Mouse (Mus musculus) heart, postnatal 4 days (tissue): Measurements from ENCODE around the gene Agap1. TPM values are rescaled to one million over a fixed set of nuclear protein-coding genes. Genes with fewer than 3 reads are reported as not detected.

Experiments
- DNase-seq: peaks from one replicate; pipeline ENCODE4 v3.0.0; 2021
- total RNA-seq, 2 experiments: library from RNA; stranded (reverse); gene quantifications; 2 replicates each; pipeline ENCODE4 v1.2.3; 2021

Gene Agap1
- total RNA-seq = 10 to 100 TPM; 58.9 to 65.8 TPM

DNA sequence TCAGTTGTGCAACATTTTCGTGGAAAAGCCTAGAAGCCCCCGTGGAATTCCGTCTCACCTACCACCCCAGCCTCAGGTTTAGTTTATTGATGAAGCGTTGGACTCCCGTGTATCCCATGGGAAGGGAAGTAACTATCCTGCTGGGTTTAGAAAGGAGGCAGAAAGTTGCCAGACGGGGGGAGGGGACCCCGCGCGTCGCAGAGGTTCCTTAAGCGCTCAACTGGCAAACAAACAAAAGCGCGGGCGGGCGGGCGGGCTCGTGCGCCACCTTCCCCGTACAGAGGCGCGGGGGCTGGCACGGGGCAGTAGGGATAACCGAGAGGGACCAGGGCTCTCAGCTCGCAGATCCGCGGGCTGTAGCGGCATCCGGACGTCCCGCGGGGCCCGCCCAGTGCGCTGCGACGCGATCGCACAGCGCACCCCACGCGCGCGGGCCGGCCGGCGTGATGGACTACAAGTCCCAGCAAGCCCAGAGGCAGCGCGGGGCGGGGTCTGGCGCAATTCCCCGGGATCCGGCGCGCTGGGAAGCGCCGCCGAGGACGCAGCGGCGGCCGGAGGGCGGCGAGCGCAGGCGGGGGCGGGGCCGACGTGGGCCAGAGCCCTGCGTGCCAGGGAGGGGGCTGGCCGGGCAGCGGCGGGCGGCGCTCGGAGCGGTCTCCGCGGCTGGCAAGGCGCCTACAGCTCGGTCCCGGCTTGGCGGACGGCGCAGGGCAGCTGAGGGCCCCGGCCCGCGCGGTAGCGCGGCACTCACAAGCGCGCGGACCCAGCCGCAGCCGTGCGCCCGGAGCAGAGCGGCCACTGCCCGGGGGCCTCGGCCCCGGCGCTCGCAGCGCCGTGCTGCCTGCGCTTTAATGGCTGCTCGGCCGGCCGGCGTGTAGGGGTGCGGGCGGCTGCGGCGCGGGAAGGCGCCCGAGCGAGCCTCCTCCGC is at the start of gene Agap1:
Gene Agap1, plus strand, starts transcription at position 611 of the 928 bp plus-strand sequence.
- peak; percentile 97 for DNase-seq

DNA sequence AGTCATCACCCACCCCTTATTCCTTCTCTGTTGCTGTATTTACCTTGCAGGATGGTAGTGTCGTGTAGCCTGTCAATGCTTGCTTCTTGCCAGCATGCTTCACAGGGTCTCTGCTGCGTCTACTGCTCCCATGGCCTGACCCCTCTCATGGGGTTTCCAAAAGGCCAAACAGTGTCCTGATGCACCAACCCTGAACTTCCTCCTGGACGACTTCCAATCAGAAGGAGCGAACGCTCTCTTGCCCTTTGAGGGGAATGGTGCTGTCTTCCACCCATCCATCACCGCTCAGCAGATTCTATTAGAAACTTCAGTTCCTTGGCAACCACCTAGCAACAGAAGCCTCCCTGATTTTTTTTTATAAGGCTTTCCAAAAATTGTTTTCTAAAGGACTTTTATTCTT is 48.6 kb upstream of the Agap1 start:
- no peak for DNase-seq

DNA sequence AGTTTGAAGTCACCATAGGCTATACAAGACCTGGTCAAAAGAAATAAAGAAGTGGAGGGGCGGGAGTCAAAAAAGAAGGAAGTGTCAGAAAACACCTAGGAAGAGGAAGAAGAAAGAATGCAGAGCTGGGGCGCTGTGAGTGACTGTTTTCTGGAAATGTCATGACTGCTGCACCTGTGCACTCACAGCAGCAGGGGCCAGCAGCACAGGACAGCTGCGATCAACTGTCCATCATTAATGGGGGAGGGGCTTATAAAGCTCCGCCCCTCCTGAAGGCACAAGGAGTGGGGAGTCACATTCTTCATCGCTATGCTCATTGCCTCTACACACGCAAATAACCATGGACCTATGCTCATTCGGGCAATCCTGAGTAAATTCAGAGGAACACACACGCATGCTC is 46.6 kb upstream of the Agap1 start:
- DNase-seq = no peak

DNA sequence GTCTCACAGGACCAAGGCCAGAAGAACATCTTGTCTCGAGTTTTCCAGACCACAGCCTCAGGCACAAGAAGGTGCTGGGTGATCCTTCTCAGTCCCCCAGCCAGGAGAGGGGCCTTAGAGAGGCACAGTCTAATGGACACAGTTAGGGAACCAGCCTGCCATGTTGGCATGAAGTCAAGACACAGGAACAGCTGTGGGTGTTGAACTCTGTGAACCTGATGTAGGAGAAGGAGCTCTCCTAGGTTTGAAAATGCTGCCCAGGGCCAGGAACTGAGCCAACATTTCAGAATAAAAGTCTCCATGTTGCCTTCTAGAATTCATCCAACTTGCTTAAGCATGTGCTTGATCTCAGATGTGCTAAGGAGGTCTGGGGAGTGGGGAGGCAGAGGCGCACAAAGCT is 41.5 kb upstream of the Agap1 start:
- DNase-seq = no peak

DNA sequence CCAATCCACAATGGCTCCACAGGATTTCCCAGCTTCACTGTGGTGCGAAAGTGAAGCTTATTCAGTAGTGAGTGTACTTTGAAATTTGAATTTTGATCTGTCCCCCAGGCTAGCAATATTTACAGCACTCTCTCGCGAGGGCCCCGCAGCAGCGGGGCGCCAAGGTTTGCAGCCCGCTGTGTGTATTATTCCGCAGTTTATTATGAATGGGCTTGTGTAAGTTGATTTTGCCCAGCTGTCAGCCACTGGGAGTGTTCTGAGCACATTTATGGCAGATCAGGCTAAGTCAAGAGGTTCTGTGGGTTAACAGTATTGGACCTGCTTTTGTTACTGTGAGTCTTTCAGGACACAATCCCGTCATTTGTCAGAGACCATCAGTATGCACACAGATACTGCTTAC is 40.0 kb upstream of the Agap1 start:
- no peak for DNase-seq

DNA sequence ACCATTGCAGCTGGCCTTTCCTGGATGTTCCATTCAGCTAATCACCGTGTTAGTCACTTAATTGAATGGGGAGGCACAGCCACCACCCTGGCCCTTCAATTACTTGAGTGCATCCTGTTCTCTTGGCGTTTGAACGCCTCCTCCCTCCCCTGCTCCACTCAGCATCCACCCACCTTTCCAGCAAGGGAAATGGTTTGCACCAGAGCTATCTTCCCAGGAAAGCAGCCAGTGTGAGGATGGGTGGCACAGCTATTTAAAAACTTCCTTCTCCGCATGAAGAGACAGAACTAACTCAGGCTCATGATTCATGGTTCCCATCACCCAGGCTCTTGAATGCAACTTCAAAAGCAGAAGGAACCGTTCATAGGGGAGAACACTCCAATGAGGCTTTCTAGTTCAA is 37.7 kb upstream of the Agap1 start:
- DNase-seq = no peak

DNA sequence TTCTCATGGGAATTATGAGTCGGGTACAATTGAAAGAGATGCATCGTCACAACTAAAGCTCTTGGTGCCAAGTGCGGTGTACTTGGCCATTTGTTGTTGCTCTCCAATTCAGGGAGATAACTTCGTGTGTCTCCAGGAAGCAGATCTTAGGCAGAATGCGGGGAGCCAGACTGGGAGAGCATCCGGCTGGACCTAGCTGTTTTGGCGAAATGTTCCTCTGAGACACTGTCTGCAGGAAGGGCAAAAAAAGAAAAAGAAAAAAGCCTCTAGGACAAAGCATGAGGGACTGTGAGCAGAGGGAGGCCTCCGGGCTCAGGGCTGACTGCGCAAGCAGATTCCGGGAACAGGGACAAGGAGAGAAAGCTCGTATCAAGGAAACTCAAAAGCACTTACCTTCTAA is 34.0 kb upstream of the Agap1 start:
- DNase-seq = no peak

DNA sequence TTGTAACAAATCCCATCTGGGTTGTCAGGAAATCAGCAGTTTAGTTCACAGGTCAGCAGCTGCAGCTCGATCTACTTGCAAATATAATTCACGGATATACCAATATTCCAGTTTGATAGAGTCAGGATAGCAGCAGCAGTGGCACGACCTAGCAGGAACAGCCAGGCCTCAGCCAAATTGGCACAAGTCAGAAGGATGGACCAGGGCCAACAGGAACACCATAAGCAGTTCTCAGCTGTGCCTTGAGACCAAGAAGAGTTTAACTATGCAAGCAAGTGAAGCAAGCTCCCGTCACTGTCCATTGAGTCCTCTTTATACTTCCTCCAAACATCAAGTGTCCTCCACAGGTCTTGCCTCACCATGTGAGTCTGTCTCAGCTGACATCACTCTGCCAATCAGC is 33.2 kb upstream of the Agap1 start:
- peak; percentile 28 for DNase-seq

DNA sequence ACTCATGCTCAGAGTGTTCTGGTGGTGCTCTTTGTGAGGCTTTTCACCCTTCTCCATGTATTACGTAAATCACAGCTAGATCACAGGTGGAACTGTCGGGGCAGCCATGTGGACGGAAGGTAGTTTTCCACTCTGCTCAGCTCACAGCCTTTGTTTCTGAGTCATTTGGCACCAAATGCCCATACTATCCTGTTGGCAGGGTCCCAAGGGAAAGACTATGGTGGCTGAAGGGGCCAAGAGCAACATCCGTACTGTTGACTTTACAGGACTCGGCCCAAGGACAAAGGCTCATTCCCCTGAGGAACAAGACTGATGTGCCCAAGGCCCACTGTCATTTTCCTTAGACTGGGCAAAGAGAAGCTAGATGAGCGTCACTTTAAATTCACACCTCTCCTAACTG is 30.0 kb upstream of the Agap1 start:
- peak; percentile 56 for DNase-seq

DNA sequence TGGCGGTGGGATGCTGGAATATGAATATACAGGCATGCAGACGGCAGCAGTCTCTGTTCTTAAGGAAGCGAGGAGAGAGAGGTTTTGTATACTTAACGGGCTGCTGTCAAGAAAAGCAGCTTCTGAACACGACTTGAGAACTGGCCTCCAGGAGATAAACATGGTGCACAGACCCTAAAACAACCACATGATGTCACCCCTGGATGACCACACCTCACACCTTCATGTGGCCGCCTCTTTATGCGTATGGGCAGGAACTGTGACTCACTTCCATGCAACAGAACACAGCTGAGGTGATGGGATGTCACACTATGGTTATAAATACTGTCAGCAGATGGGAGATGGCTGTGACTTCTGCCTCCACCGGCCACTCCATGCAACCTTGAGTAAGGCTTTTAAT is 28.5 kb upstream of the Agap1 start:
- DNase-seq = no peak

DNA sequence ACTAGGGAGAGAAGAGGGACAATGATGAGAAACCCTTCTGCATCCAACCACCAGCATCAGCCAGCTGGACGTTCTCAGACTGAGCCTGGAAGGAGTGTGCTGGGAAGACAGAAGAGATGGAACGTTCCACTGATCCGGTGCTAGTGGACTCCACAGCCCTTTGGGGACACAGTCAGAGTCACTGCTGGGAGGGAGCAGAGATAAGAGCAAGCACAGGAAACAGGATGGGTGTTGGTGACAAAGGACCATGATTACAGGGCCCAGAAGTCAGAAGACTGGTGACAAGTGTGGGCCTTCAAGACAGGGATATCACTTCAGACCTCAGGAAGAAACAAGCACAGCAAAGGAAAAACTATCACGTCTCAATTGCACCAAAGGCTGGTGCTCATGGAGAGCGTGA is 25.9 kb upstream of the Agap1 start:
- DNase-seq = peak; percentile 11

DNA sequence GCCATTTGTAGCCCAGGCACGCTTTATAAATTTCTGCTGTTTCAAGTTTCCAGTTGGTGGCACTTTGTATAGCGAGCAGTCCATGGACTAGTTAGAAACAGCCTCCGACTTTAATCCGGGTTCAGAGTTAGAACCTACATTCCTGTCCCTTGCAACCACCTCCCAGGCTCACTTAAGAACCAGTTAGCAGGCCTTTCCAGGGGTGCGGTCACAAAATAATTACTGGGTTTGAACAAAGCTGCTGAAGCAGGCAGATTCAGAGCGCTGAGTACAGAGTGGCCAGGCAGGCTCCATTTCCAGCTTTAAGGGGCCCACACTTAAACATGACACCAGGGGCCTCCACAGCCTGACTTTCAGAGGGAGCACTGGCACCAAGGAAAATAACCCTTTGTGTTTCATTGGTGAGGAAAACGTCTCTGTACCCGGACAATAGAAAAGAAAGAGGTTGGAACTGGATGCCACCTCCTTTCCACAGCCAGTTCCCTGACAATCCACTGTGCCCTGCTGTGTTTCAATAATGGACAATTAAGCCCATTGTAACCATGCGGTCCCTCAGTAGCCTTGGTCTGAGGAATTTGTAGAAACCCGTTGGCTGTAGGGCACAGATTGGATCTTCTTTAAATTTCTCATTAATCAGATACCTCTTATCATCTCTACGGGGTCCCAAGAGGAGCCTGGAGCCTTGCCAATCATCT is 24.5 kb upstream of the Agap1 start:
- no peak for DNase-seq

DNA sequence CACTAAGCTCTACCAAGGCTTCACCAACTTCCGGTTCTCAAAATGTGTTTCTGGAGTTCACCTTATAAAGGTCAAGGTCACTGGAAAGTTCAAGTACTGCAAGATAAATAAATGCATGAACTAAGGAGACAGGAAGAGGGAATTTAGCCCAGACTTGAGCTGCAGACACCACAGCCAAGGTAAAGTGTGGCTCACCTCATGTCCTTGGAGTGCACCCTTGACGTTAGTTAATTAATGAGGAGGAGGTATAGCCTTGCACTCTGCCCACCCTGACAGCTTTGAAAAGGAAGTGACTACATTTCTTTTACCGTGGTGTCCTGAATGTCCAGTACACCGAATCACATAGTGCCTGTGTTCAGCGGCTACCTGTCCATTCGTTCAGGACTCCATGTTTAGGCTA is 15.3 kb upstream of the Agap1 start:
- DNase-seq = no peak

DNA sequence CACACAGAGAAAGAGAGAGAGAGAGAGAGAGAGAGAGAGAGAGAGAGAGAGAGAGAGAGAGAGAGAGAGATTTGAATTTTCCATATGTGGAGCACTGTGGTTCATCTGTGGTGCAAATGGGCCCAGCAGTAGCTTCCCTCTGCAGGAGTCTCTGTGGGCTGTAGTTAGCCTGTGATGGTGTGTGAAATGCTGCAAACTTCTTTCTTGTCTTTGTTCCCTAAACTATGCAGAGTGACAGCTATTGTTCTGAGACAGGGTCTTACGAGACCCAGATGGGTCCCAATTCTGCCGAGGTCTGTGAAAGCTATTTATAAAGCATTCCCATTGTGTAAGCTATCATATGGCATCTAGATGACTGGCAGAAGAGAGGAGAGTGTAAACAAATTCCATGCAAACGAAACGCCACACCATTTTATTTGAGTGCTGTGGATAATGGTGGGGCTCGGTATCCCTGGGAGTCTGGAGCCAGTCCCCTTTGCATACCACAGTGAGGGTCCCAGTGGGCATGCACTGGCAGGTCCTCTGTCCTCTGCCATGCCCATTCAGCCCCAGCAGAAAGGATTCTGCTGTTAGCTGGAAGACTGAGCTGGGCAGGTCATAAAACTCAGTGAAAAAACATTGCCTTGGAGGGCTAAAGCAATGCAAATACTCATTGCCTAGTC is 13.2 kb upstream of the Agap1 start:
- DNase-seq = no peak

DNA sequence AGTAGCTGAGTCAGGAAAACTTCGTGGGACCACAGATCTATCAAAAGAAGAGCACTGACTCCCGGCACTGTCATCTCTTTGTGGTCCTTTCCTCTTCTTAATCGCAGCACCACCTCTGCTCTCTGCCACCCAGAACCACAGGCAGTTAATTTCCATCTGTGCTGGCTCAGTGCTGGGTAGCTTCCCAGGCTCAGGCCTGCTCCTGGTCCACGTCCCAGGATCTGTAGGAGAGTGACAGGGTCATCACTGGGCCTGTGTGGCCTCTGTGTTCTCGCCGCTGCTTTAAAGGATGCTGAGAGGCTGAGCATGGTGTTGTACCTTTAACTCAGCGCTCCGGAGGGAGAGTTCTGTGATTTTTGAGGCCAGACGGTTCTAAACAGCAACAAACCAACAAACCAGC is 11.1 kb upstream of the Agap1 start:
- no peak for DNase-seq

DNA sequence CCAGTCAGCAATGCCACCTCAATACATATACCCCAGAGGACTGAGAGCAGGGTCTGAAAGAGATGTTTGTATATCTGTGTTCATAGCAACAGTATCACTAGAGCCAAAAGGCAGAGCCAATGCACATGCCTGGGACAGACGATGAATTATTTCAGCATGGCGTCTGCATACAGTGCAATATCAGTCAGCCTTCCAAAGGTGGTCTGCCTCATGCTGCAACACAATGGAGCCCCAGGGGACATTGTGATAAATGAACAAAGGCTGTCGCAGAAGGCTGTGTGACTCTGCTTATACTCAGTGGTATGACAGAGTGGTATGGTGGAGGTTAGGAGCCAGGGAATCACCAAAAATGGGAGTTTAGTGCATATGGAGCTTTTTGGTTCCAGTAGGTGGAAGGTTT is 10.6 kb upstream of the Agap1 start:
- DNase-seq = no peak

DNA sequence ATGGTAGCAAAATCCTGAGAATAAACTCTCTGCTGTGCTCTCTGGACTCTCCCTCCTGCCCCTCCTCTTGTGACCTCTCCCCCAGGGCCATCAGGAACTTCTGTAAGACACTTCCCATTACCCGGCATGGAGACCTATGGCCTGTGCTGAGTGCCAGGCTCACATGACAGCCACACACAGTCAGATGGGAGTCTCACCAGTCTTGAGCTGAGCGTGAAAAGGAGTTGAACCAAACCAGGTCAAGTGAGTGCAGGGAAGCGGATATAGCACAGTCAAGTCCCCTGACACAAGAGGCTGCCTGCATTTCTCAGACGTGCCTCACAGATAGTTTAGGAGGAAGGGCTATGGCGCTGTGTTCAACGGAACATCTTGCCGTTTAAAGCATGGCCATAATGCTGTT is 4.5 kb upstream of the Agap1 start:
- DNase-seq = no peak

DNA sequence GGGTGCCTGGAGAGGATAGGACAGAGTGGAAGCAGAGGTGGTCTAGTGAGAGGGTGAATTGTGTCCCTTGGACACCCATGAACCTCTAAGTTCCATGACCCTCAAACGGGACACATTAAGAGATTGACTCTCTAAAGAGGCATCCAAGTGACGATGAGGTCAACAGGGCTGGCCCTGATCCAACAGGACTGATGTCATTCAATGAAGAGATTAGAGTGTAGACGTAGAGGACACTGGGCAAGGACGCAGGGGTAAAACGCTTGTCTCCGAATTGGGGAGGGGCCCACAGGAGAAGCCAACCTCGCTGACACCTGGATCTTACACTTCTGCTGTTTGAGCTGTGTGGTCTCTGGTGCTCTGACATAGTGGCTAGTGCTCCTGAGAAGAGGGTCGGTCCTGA is 2.5 kb upstream of the Agap1 start:
- peak; percentile 72 for DNase-seq

DNA sequence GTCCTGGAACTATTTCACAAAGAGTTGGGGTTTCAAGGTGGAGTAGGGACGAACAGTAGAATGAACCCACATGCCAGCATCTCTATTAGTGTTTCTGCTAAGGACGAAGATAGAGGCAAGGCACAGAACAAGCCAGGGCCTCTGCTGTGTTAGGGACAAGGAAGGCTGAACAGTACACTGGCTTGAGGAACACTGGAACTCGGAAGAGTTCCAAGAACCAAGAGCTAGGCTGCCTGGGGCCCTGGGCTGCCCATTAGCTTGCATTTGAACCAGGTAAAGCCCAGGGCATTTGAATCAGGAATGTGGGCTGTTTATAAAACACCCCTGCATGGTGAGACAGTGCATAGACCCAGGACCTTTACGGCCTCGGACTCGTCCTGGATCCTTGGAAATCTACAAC is 940 bp upstream of the Agap1 start:
- no peak for DNase-seq

DNA sequence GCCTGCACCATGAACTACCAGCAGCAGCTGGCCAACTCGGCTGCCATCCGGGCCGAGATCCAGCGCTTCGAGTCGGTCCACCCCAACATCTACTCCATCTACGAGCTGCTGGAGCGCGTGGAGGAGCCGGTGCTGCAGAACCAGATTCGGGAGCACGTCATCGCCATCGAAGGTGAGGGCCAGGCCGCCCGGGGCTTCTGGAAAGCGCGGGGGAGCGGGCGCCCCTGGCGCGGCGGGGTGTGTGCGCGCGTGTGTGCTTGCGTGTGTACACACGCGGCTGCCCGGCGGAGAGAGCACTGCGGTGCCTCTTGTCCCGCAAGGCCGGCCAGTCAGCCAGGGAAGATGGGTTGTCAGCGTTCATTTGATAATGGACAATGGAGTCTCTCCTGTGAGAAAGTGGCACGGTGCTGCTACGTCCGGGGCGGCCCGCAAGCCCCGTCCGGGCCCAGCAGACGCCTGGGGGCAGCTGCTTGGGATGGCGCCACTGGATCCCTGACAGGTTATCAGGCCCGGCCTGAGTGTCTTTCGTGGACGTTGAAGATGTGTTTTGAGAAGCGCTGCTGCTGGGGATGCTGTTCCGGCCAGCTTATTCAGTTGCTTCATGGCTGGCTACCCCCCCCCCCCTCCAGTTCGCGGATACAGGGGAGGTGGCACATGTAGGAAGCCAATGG is 950 bp downstream of the Agap1 start:
- DNase-seq = peak; percentile 55

DNA sequence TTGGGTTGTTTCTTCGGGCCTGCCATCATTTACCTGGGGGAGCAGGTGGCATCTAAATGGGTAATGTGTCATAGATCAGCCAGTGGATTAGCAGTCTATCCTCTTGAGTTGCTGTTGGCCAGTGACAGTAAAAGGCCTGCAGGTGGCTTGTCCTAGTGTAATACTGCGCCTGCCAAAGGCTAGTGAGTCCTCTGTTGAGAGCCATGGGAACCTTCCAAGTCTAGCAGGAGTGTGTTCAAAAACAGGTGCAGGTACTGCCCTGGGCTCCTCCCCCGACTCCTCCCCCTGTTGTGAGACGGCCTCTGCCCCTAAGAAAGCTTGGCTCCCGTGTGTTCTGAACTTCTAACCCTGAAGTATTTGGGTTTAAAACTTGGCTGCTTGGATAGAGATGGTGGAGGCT is 1.9 kb downstream of the Agap1 start:
- DNase-seq = no peak

DNA sequence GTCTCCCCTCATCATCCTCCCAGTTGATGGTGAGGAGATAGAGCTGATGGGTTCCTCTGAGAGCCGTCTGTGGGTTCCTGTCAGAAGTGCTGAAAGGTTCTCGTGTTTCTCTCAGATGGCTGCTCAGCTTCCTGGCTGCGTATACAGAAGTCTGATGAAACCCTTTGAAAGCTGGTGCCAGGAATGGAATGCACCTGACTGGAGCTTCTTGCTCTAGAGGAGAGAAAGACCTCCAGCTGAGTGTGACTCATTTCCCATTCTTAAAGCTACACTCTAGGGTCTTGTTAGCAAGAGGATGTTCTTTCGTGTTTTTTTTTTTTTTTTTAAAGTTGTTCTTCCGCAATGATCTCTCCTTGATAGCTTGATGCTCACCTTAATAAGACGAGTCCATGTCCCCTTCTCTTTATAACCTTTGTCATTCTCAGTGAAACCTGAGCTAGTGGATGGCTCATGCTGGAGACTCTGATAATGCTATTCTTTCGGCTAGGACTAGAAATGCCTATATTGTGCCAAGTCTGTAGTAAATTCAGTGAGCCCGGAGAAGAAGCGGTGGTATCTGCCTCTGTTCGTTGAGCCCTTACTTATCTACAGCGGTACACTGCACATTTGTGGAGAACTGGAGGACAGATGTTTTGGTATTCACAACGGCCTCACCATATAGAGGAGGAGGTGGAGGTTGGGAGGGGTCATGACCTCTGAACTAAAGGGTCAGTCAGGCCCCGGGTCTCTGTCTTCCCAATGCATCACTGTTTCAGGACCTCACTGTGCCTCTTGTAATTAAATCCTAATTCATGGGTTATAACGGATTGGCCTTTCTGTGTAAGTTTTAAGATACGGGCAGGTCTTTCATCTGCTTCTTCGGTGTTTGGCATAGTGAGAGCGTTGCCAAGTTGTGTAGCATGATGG is 2.8 kb downstream of the Agap1 start:
- DNase-seq = no peak
